Mouse (Mus musculus): ENCODE results near the gene Rrp12. TPM values are rescaled to one million over a fixed set of nuclear protein-coding genes. Genes with fewer than 3 reads are reported as not detected.

The Rrp12 gene
- polyA plus RNA-seq, 1 experiment from 2014 or later: 4.7 TPM

- ATAC-seq: no peak
- Histone ChIP-seq H3K4me1 (replicated peaks; ENCODE audit: control insufficient read depth, insufficient read depth, low read length) (peaks cover 9% of the 10 kb centered on the region; the same call in 1 of the 2 replicates), H3K4me2 (replicated peaks; ENCODE audit: low read depth) (peak overlapping the region; percentile 30), H3K9me3 (ENCODE audit: control insufficient read depth) (no peaks in the 10 kb centered on the region), H3K9ac (ENCODE audit: low read depth, low read length) (no peak overlapping the region), H3K27ac (ENCODE audit: low read depth, low read length) (no peak overlapping the region), H3K36me3 (ENCODE audit: control insufficient read depth, insufficient read depth) (no peaks in the 10 kb centered on the region), H3K4me3 (ENCODE audit: low read depth, low read length) (no peak overlapping the region), H3K27me3 (replicated peaks; ENCODE audit: control insufficient read depth, insufficient read depth, low read length) (no peaks in the 10 kb centered on the region)
- 34% methylated on average over 8 of the region's 8 CpGs for WGBS
- TF ChIP-seq CTCF (IDR thresholded peaks at IDR 0.05; ENCODE audit: low read depth): no peak
These were observed 11.2 kb upstream of the Rrp12 start for GRCm38 (mm10) chr19:41907079-41907760.

- H3K27ac ChIP-seq (ENCODE audit: low read depth, low read length): no peak overlapping the region
- H3K4me2 ChIP-seq (replicated peaks; ENCODE audit: low read depth): peak overlapping the region; percentile 30; the same call in 1 of the 2 replicates
- H3K27me3 ChIP-seq (replicated peaks; ENCODE audit: control insufficient read depth, insufficient read depth, low read length): no peaks in the 10 kb centered on the region
- no peak overlapping the region for H3K4me3 ChIP-seq (ENCODE audit: low read depth, low read length)
- no peak overlapping the region for H3K9ac ChIP-seq (ENCODE audit: low read depth, low read length)
- no peak for ATAC-seq
- 45% methylated on average over 6 of the region's 6 CpGs for WGBS
- TF ChIP-seq CTCF (IDR thresholded peaks at IDR 0.05; ENCODE audit: low read depth): no peak
- H3K4me1 ChIP-seq (replicated peaks; ENCODE audit: control insufficient read depth, insufficient read depth, low read length): peaks cover 9% of the 10 kb centered on the region; the same call in 1 of the 2 replicates
- H3K9me3 ChIP-seq (ENCODE audit: control insufficient read depth): no peaks in the 10 kb centered on the region
- no peaks in the 10 kb centered on the region for H3K36me3 ChIP-seq (ENCODE audit: control insufficient read depth, insufficient read depth)
These were observed 10.5 kb upstream of the Rrp12 start for GRCm38 (mm10) chr19:41906311-41907078.

- no peak overlapping the region for H3K4me2 ChIP-seq (replicated peaks; ENCODE audit: low read depth)
- H3K27ac ChIP-seq (ENCODE audit: low read depth, low read length): no peak overlapping the region
- H3K36me3 ChIP-seq (ENCODE audit: control insufficient read depth, insufficient read depth): no peaks in the 10 kb centered on the region
- no peak for ATAC-seq
- H3K4me1 ChIP-seq (replicated peaks; ENCODE audit: control insufficient read depth, insufficient read depth, low read length): peaks cover 9% of the 10 kb centered on the region; the same call in 1 of the 2 replicates
- no peaks in the 10 kb centered on the region for H3K27me3 ChIP-seq (replicated peaks; ENCODE audit: control insufficient read depth, insufficient read depth, low read length)
- H3K9me3 ChIP-seq (ENCODE audit: control insufficient read depth): no peaks in the 10 kb centered on the region
- 94% methylated on average over 2 of the region's 2 CpGs for WGBS
- TF ChIP-seq CTCF (IDR thresholded peaks at IDR 0.05; ENCODE audit: low read depth): no peak
- no peak overlapping the region for H3K9ac ChIP-seq (ENCODE audit: low read depth, low read length)
- H3K4me3 ChIP-seq (ENCODE audit: low read depth, low read length): no peak overlapping the region
These were observed 9.3 kb upstream of the Rrp12 start for GRCm38 (mm10) chr19:41905246-41905645.

- H3K4me2 ChIP-seq (replicated peaks; ENCODE audit: low read depth): no peak overlapping the region
- TF ChIP-seq CTCF (IDR thresholded peaks at IDR 0.05; ENCODE audit: low read depth): no peak
- peaks cover 9% of the 10 kb centered on the region; the same call in 1 of the 2 replicates for H3K4me1 ChIP-seq (replicated peaks; ENCODE audit: control insufficient read depth, insufficient read depth, low read length)
- H3K4me3 ChIP-seq (ENCODE audit: low read depth, low read length): no peak overlapping the region
- H3K36me3 ChIP-seq (ENCODE audit: control insufficient read depth, insufficient read depth): no peaks in the 10 kb centered on the region
- ATAC-seq: no peak
- no peaks in the 10 kb centered on the region for H3K27me3 ChIP-seq (replicated peaks; ENCODE audit: control insufficient read depth, insufficient read depth, low read length)
- no peak overlapping the region for H3K9ac ChIP-seq (ENCODE audit: low read depth, low read length)
- WGBS: 87% methylated on average over 10 of the region's 10 CpGs
- H3K9me3 ChIP-seq (ENCODE audit: control insufficient read depth): no peaks in the 10 kb centered on the region
- H3K27ac ChIP-seq (ENCODE audit: low read depth, low read length): no peak overlapping the region
These were observed 7.0 kb upstream of the Rrp12 start for GRCm38 (mm10) chr19:41902848-41903593.

- H3K4me2 ChIP-seq (replicated peaks; ENCODE audit: low read depth): no peak overlapping the region
- 0 out of 2 replicates have a peak, but pooled peaks cover under 1% of the 10 kb centered on the region for H3K4me1 ChIP-seq (replicated peaks; ENCODE audit: control insufficient read depth, insufficient read depth, low read length)
- no peaks in the 10 kb centered on the region for H3K36me3 ChIP-seq (ENCODE audit: control insufficient read depth, insufficient read depth)
- H3K9ac ChIP-seq (ENCODE audit: low read depth, low read length): no peak overlapping the region
- 43% methylated on average over 2 of the region's 2 CpGs for WGBS
- no peak for ATAC-seq
- H3K27ac ChIP-seq (ENCODE audit: low read depth, low read length): no peak overlapping the region; the same call in 1 of the 2 replicates
- H3K4me3 ChIP-seq (ENCODE audit: low read depth, low read length): no peak overlapping the region
- no peak for TF ChIP-seq CTCF (IDR thresholded peaks at IDR 0.05; ENCODE audit: low read depth)
- no peaks in the 10 kb centered on the region for H3K9me3 ChIP-seq (ENCODE audit: control insufficient read depth)
- H3K27me3 ChIP-seq (replicated peaks; ENCODE audit: control insufficient read depth, insufficient read depth, low read length): no peaks in the 10 kb centered on the region
These were observed 5.7 kb upstream of the Rrp12 start for GRCm38 (mm10) chr19:41901696-41902095.

Measured in intestine, postnatal 0 days (tissue).